Mouse (Mus musculus): ENCODE data around the gene Gan. TPM values are rescaled to one million over a fixed set of nuclear protein-coding genes. Genes with fewer than 3 reads are reported as not detected.

The Gan gene
- polyA plus RNA-seq, 1 experiment from 2014 or later = 3.7 TPM

- Histone ChIP-seq H3K9me3 (ENCODE audit: control insufficient read depth, low read length) (no peaks in the 10 kb centered on the region), H3K27me3 (replicated peaks; ENCODE audit: control insufficient read depth, insufficient read depth, low read length) (no peaks in the 10 kb centered on the region), H3K27ac (ENCODE audit: low read length) (no peak overlapping the region), H3K4me1 (replicated peaks; ENCODE audit: control insufficient read depth, insufficient read depth, low read length) (peaks cover 4% of the 10 kb centered on the region), H3K36me3 (ENCODE audit: control insufficient read depth, insufficient read depth) (no peaks in the 10 kb centered on the region), H3K4me3 (replicated peaks; ENCODE audit: low read length) (no peak overlapping the region), H3K4me2 (ENCODE audit: low read length) (no peak overlapping the region), H3K9ac (replicated peaks; ENCODE audit: low read depth, low read length) (no peak overlapping the region)
- ATAC-seq = no peak
- WGBS = 92% methylated on average over 17 of the region's 17 CpGs
These were observed 95.7 kb downstream of the Gan start for GRCm38 (mm10) chr8:117253390-117254269.

- H3K36me3 ChIP-seq (ENCODE audit: control insufficient read depth, insufficient read depth) = no peaks in the 10 kb centered on the region
- no peak overlapping the region for H3K9ac ChIP-seq (replicated peaks; ENCODE audit: low read depth, low read length)
- H3K4me3 ChIP-seq (replicated peaks; ENCODE audit: low read length) = no peak overlapping the region
- H3K9me3 ChIP-seq (ENCODE audit: control insufficient read depth, low read length) = no peaks in the 10 kb centered on the region
- peaks cover 13% of the 10 kb centered on the region for H3K4me1 ChIP-seq (replicated peaks; ENCODE audit: control insufficient read depth, insufficient read depth, low read length)
- no peaks in the 10 kb centered on the region for H3K27me3 ChIP-seq (replicated peaks; ENCODE audit: control insufficient read depth, insufficient read depth, low read length)
- H3K27ac ChIP-seq (ENCODE audit: low read length) = no peak overlapping the region
- WGBS = 81% methylated on average over 6 of the region's 6 CpGs
- ATAC-seq = no peak
- no peak overlapping the region for H3K4me2 ChIP-seq (ENCODE audit: low read length)
These were observed 96.6 kb downstream of the Gan start for GRCm38 (mm10) chr8:117254496-117254895.

- peak overlapping the region; percentile 64 for H3K4me3 ChIP-seq (replicated peaks; ENCODE audit: low read length)
- peak overlapping the region; percentile 83 for H3K9ac ChIP-seq (replicated peaks; ENCODE audit: low read depth, low read length)
- H3K4me1 ChIP-seq (replicated peaks; ENCODE audit: control insufficient read depth, insufficient read depth, low read length) = peaks cover 31% of the 10 kb centered on the region
- H3K4me2 ChIP-seq (ENCODE audit: low read length) = peak overlapping the region; percentile 96
- WGBS = under 1% methylated on average over 73 of the region's 92 CpGs
- H3K36me3 ChIP-seq (ENCODE audit: control insufficient read depth, insufficient read depth) = no peaks in the 10 kb centered on the region
- no peaks in the 10 kb centered on the region for H3K27me3 ChIP-seq (replicated peaks; ENCODE audit: control insufficient read depth, insufficient read depth, low read length)
- ATAC-seq = peak; percentile 84
- H3K27ac ChIP-seq (ENCODE audit: low read length) = peak overlapping the region; percentile 78
- no peaks in the 10 kb centered on the region for H3K9me3 ChIP-seq (ENCODE audit: control insufficient read depth, low read length)
These were observed 98.5 kb downstream of the Gan start for GRCm38 (mm10) chr8:117256292-117256938.

- under 1% methylated on average over 49 of the region's 65 CpGs for WGBS
- H3K27me3 ChIP-seq (replicated peaks; ENCODE audit: control insufficient read depth, insufficient read depth, low read length) = no peaks in the 10 kb centered on the region
These were observed 99.3 kb downstream of the Gan start, which contains the start of gene Cmip for GRCm38 (mm10) chr8:117257029-117257820. Cmip (plus strand) TSS chr8:117257064.

GRCm38 (mm10) chr8:117257821-117258575, 100.1 kb downstream of the Gan start:
- Histone ChIP-seq H3K27ac (ENCODE audit: low read length) (peak overlapping the region; percentile 78), H3K4me1 (replicated peaks; ENCODE audit: control insufficient read depth, insufficient read depth, low read length) (peaks cover 45% of the 10 kb centered on the region), H3K9ac (replicated peaks; ENCODE audit: low read depth, low read length) (peak overlapping the region; percentile 83), H3K9me3 (ENCODE audit: control insufficient read depth, low read length) (no peaks in the 10 kb centered on the region), H3K4me3 (replicated peaks; ENCODE audit: low read length) (peak overlapping the region; percentile 64), H3K36me3 (ENCODE audit: control insufficient read depth, insufficient read depth) (no peaks in the 10 kb centered on the region), H3K4me2 (ENCODE audit: low read length) (peak overlapping the region; percentile 96), H3K27me3 (replicated peaks; ENCODE audit: control insufficient read depth, insufficient read depth, low read length) (no peaks in the 10 kb centered on the region)
- WGBS = under 1% methylated on average over 21 of the region's 22 CpGs
- ATAC-seq = peak; percentile 21; the same call in 1 of the 2 replicates

More at GRCm38 (mm10) chr8:117257029-117257820, 99.3 kb downstream of the Gan start, which contains the start of gene Cmip:
- Histone ChIP-seq H3K9me3 (ENCODE audit: control insufficient read depth, low read length) (no peaks in the 10 kb centered on the region), H3K36me3 (ENCODE audit: control insufficient read depth, insufficient read depth) (no peaks in the 10 kb centered on the region), H3K4me3 (replicated peaks; ENCODE audit: low read length) (peak within 1 kb of the TSS; percentile 64), H3K9ac (replicated peaks; ENCODE audit: low read depth, low read length) (peak within 1 kb of the TSS; percentile 83), H3K4me2 (ENCODE audit: low read length) (peak within 1 kb of the TSS; percentile 96), H3K4me1 (replicated peaks; ENCODE audit: control insufficient read depth, insufficient read depth, low read length) (peaks cover 39% of the 10 kb centered on the region), H3K27ac (ENCODE audit: low read length) (peak within 1 kb of the TSS; percentile 78)
- peak; percentile 19 for ATAC-seq

- peak overlapping the region; percentile 96 for H3K4me2 ChIP-seq (ENCODE audit: low read length)
- peak overlapping the region; percentile 83 for H3K9ac ChIP-seq (replicated peaks; ENCODE audit: low read depth, low read length)
- peaks cover 47% of the 10 kb centered on the region for H3K4me1 ChIP-seq (replicated peaks; ENCODE audit: control insufficient read depth, insufficient read depth, low read length)
- H3K27ac ChIP-seq (ENCODE audit: low read length) = peak overlapping the region; percentile 78
- H3K9me3 ChIP-seq (ENCODE audit: control insufficient read depth, low read length) = no peaks in the 10 kb centered on the region
- H3K4me3 ChIP-seq (replicated peaks; ENCODE audit: low read length) = peak overlapping the region; percentile 64
- WGBS = 38% methylated on average over 6 of the region's 6 CpGs
- H3K27me3 ChIP-seq (replicated peaks; ENCODE audit: control insufficient read depth, insufficient read depth, low read length) = no peaks in the 10 kb centered on the region
- H3K36me3 ChIP-seq (ENCODE audit: control insufficient read depth, insufficient read depth) = no peaks in the 10 kb centered on the region
- no peak for ATAC-seq
These were observed 100.7 kb downstream of the Gan start for GRCm38 (mm10) chr8:117258576-117259040.

GRCm38 (mm10) chr8:117259431-117260001, 101.6 kb downstream of the Gan start:
- no peak for ATAC-seq
- peak overlapping the region; percentile 96 for H3K4me2 ChIP-seq (ENCODE audit: low read length)
- H3K4me3 ChIP-seq (replicated peaks; ENCODE audit: low read length) = peak overlapping the region; percentile 64
- peak overlapping the region; percentile 83 for H3K9ac ChIP-seq (replicated peaks; ENCODE audit: low read depth, low read length)
- WGBS = 56% methylated on average over 11 of the region's 11 CpGs
- no peaks in the 10 kb centered on the region for H3K36me3 ChIP-seq (ENCODE audit: control insufficient read depth, insufficient read depth)
- peaks cover 47% of the 10 kb centered on the region for H3K4me1 ChIP-seq (replicated peaks; ENCODE audit: control insufficient read depth, insufficient read depth, low read length)
- peak overlapping the region; percentile 73 for H3K27ac ChIP-seq (ENCODE audit: low read length)
- H3K9me3 ChIP-seq (ENCODE audit: control insufficient read depth, low read length) = no peaks in the 10 kb centered on the region
- H3K27me3 ChIP-seq (replicated peaks; ENCODE audit: control insufficient read depth, insufficient read depth, low read length) = no peaks in the 10 kb centered on the region

- no peaks in the 10 kb centered on the region for H3K9me3 ChIP-seq (ENCODE audit: control insufficient read depth, low read length)
- 15% methylated on average over 14 of the region's 14 CpGs for WGBS
- no peaks in the 10 kb centered on the region for H3K36me3 ChIP-seq (ENCODE audit: control insufficient read depth, insufficient read depth)
- no peaks in the 10 kb centered on the region for H3K27me3 ChIP-seq (replicated peaks; ENCODE audit: control insufficient read depth, insufficient read depth, low read length)
- peak overlapping the region; percentile 96 for H3K4me2 ChIP-seq (ENCODE audit: low read length)
- H3K27ac ChIP-seq (ENCODE audit: low read length) = peak overlapping the region; percentile 73
- H3K4me3 ChIP-seq (replicated peaks; ENCODE audit: low read length) = peak overlapping the region; percentile 64
- no peak for ATAC-seq
- H3K9ac ChIP-seq (replicated peaks; ENCODE audit: low read depth, low read length) = peak overlapping the region; percentile 83
- peaks cover 47% of the 10 kb centered on the region for H3K4me1 ChIP-seq (replicated peaks; ENCODE audit: control insufficient read depth, insufficient read depth, low read length)
These were observed 102.4 kb downstream of the Gan start for GRCm38 (mm10) chr8:117260234-117260929.

Measured in forebrain, embryonic 16.5 days (tissue).